Mouse (Mus musculus): ENCODE results near the gene Tlr5. TPM values are rescaled to one million over a fixed set of nuclear protein-coding genes. Genes with fewer than 3 reads are reported as not detected.
A peak's percentile ranks its signal among the peaks of the same experiment; 100 is the strongest.

Gene Tlr5
- total and polyA plus RNA-seq, 3 experiments: not detected

- no peak for DNase-seq (ENCODE audit: extremely low read depth)
- Histone ChIP-seq H3K27me3 (replicated peaks) (no peaks in the 10 kb centered on the region), H3K9ac (ENCODE audit: insufficient read depth, low read depth) (no peak overlapping the region), H3K4me1 (ENCODE audit: control insufficient read depth in 1 of 2, insufficient read depth in 2 of 2) (no peaks in the 10 kb centered on the region), H3K79me2 (replicated peaks; ENCODE audit: control insufficient read depth, extremely low read depth, insufficient read depth, poor library complexity, severe bottlenecking) (no peaks in the 10 kb centered on the region), H3K4me3 (replicated peaks in 1 of 3; ENCODE audit: low read depth in 2 of 3, low read length in 2 of 3, poor library complexity in 1 of 3) (no peak overlapping the region), H3K36me3 (replicated peaks in 1 of 2; ENCODE audit: control insufficient read depth in 1 of 2, insufficient read depth in 1 of 2, low read length in 1 of 2) (no peaks in the 10 kb centered on the region), H3K4me2 (ENCODE audit: insufficient read depth, low read depth, poor library complexity, severe bottlenecking) (no peak overlapping the region), H3K27ac (ENCODE audit: insufficient read depth, low read depth) (no peak overlapping the region), H3K9me3 (replicated peaks; ENCODE audit: low read length) (no peaks in the 10 kb centered on the region)
- in situ Hi-C loops (cut with MboI; ENCODE audit: low pct_ligation_motif_present, low pct_unique_long_range_greater_than_20kb, low sequenced_read_pairs) (no loop called here), dilution Hi-C loops (cut with MboI; ENCODE audit: extremely low pct_ligation_motif_present, extremely low pct_unique_long_range_greater_than_20kb, low sequenced_read_pairs) (no loop called here)
- TF ChIP-seq JUND (conservative IDR thresholded peaks at IDR 0.05; ENCODE audit: low read depth, low read length): no peak
- no peak for TF ChIP-seq ZNF384 (IDR thresholded peaks at IDR 0.05; ENCODE audit: low read depth, low read length)
- TF ChIP-seq RCOR1 (conservative IDR thresholded peaks at IDR 0.05; ENCODE audit: low read depth, low read length): no peak
- TF ChIP-seq SMC3 (IDR thresholded peaks at IDR 0.05; ENCODE audit: low read depth, low read length): no peak
- no peak for TF ChIP-seq USF1 (IDR thresholded peaks at IDR 0.05; ENCODE audit: low read depth, low read length)
- TF ChIP-seq CHD2 (IDR thresholded peaks at IDR 0.05; ENCODE audit: low read length): no peak
- TF ChIP-seq MAFK (IDR thresholded peaks at IDR 0.05; ENCODE audit: insufficient replicate concordance, low read length): no peak
- no peak for TF ChIP-seq ZMIZ1 (IDR thresholded peaks at IDR 0.05; ENCODE audit: low read depth, low read length)
- TF ChIP-seq IRF4 (IDR thresholded peaks at IDR 0.05; ENCODE audit: low read depth, low read length): no peak
- no peak for TF ChIP-seq MAX (IDR thresholded peaks at IDR 0.05; ENCODE audit: low read length)
- no peak for TF ChIP-seq HCFC1 (IDR thresholded peaks at IDR 0.05; ENCODE audit: low read depth, low read length)
- no peak for TF ChIP-seq ELF1 (IDR thresholded peaks at IDR 0.05; ENCODE audit: low read depth, low read length)
- TF ChIP-seq CTCF (conservative IDR thresholded peaks at IDR 0.05 in 1 of 2, IDR thresholded peaks at IDR 0.05 in 1 of 2; ENCODE audit: low read depth in 2 of 2, low read length in 2 of 2): no peak
- no peak for TF ChIP-seq USF2 (conservative IDR thresholded peaks at IDR 0.05; ENCODE audit: low read depth, low read length)
- no peak for TF ChIP-seq ETS1 (conservative IDR thresholded peaks at IDR 0.05; ENCODE audit: low read depth, low read length)
- TF ChIP-seq JUN (IDR thresholded peaks at IDR 0.05; ENCODE audit: insufficient read depth, low read depth, low read length): no peak
- TF ChIP-seq ZC3H11A (IDR thresholded peaks at IDR 0.05; ENCODE audit: low read depth, low read length): no peak
- no peak for TF ChIP-seq NELFE (IDR thresholded peaks at IDR 0.05; ENCODE audit: low read depth, low read length)
- TF ChIP-seq SIN3A (IDR thresholded peaks at IDR 0.05; ENCODE audit: low read length): no peak
These were observed 17.7 kb downstream of the Tlr5 start for GRCm38 (mm10) chr1:182972240-182972639.

- Histone ChIP-seq H3K27ac (ENCODE audit: insufficient read depth, low read depth) (no peak overlapping the region), H3K4me2 (ENCODE audit: insufficient read depth, low read depth, poor library complexity, severe bottlenecking) (no peak overlapping the region), H3K4me3 (replicated peaks in 1 of 3; ENCODE audit: low read depth in 2 of 3, low read length in 2 of 3, poor library complexity in 1 of 3) (no peak overlapping the region), H3K79me2 (replicated peaks; ENCODE audit: control insufficient read depth, extremely low read depth, insufficient read depth, poor library complexity, severe bottlenecking) (no peaks in the 10 kb centered on the region), H3K4me1 (ENCODE audit: control insufficient read depth in 1 of 2, insufficient read depth in 2 of 2) (no peaks in the 10 kb centered on the region), H3K27me3 (replicated peaks) (no peaks in the 10 kb centered on the region), H3K36me3 (replicated peaks in 1 of 2; ENCODE audit: control insufficient read depth in 1 of 2, insufficient read depth in 1 of 2, low read length in 1 of 2) (no peaks in the 10 kb centered on the region), H3K9me3 (replicated peaks; ENCODE audit: low read length) (no peaks in the 10 kb centered on the region), H3K9ac (ENCODE audit: insufficient read depth, low read depth) (no peak overlapping the region)
- DNase-seq (ENCODE audit: extremely low read depth): no peak
- in situ Hi-C loops (cut with MboI; ENCODE audit: low pct_ligation_motif_present, low pct_unique_long_range_greater_than_20kb, low sequenced_read_pairs): no loop called here
- TF ChIP-seq NRF1 (IDR thresholded peaks at IDR 0.05; ENCODE audit: low read depth, low read length) (no peak), ZKSCAN1 (IDR thresholded peaks at IDR 0.05; ENCODE audit: borderline replicate concordance, low read depth, low read length) (no peak), CTCF (conservative IDR thresholded peaks at IDR 0.05 in 1 of 2, IDR thresholded peaks at IDR 0.05 in 1 of 2; ENCODE audit: low read depth in 2 of 2, low read length in 2 of 2) (peak in 1 of 2 experiments; percentile 60; a peak in 2 of 4 replicates), PAX5 (IDR thresholded peaks at IDR 0.05; ENCODE audit: low read length) (no peak), SMC3 (IDR thresholded peaks at IDR 0.05; ENCODE audit: low read depth, low read length) (peak; percentile 31), GABPA (IDR thresholded peaks at IDR 0.05; ENCODE audit: insufficient replicate concordance, low read depth, low read length) (no peak), MXI1 (IDR thresholded peaks at IDR 0.05; ENCODE audit: low read depth, low read length) (no peak), CHD2 (IDR thresholded peaks at IDR 0.05; ENCODE audit: low read length) (no peak), JUND (conservative IDR thresholded peaks at IDR 0.05; ENCODE audit: low read depth, low read length) (no peak), SIN3A (IDR thresholded peaks at IDR 0.05; ENCODE audit: low read length) (no peak), USF1 (IDR thresholded peaks at IDR 0.05; ENCODE audit: low read depth, low read length) (no peak), MEF2A (IDR thresholded peaks at IDR 0.05; ENCODE audit: borderline replicate concordance, low read depth, low read length) (no peak), MYC (IDR thresholded peaks at IDR 0.05; ENCODE audit: low read depth, low read length) (no peak), EP300 (IDR thresholded peaks at IDR 0.05; ENCODE audit: low read length) (no peak), RAD21 (IDR thresholded peaks at IDR 0.05; ENCODE audit: low read depth, low read length) (peak; percentile 32)
- dilution Hi-C loops (cut with MboI; ENCODE audit: extremely low pct_ligation_motif_present, extremely low pct_unique_long_range_greater_than_20kb, low sequenced_read_pairs): no loop called here
These were observed 20.2 kb downstream of the Tlr5 start for GRCm38 (mm10) chr1:182974826-182975225.

All from CH12.LX (cell line).